Mouse (Mus musculus): ENCODE measurements around the gene Zap70. TPM values are rescaled to one million over a fixed set of nuclear protein-coding genes. Genes with fewer than 3 reads are reported as not detected.

Gene Zap70
- 100 to 1,000 TPM; 208 to 229 TPM for polyA plus RNA-seq (2017; shearing (Covaris generic))

GRCm38 (mm10) chr1:36761568-36761967 is at the start of gene Zap70:
Zap70 (plus strand) TSS chr1:36761798.

GRCm38 (mm10) chr1:36714311-36714710 is 47.3 kb upstream of the Zap70 start, which contains the start of gene Actr1b:
Actr1b (minus strand) TSS chr1:36714422.

Other genes with a start within 250 kb of the Zap70 start
- 10 to 100 TPM; 37.2 to 37.5 TPM for gene Cnnm3, start 249.9 kb upstream of the Zap70 start, polyA plus RNA-seq (2017; shearing (Covaris generic))
- gene Ankrd23, start 224.9 kb upstream of the Zap70 start, polyA plus RNA-seq (2017; shearing (Covaris generic)), result 10 to 100 TPM; 23.2 to 33.0 TPM
- 1 to 10 TPM in 1 of 2 experiments, not detected in 1; 2.4 TPM for gene Gm42417, start 222.4 kb upstream of the Zap70 start, polyA plus RNA-seq (2017; shearing (Covaris generic))
- gene Ankrd39, start 214.4 kb upstream of the Zap70 start, polyA plus RNA-seq (2017; shearing (Covaris generic)), result 10 to 100 TPM; 27.3 to 32.9 TPM
- gene Sema4c, start 203.4 kb upstream of the Zap70 start, polyA plus RNA-seq (2017; shearing (Covaris generic)), result 1 to 10 TPM; 1.4 to 2.0 TPM
- 1 to 10 TPM in 1 of 2 experiments, not detected in 1; 1.5 TPM for gene Fam178b, start 78.6 kb upstream of the Zap70 start, polyA plus RNA-seq (2017; shearing (Covaris generic))
- gene Cox5b, start 70.3 kb upstream of the Zap70 start, polyA plus RNA-seq (2017; shearing (Covaris generic)), result 100 to 1,000 TPM; 434 to 442 TPM
- not detected for gene 4933424G06Rik, start 51.6 kb upstream of the Zap70 start, polyA plus RNA-seq (2017; shearing (Covaris generic))
- gene Actr1b, start 47.4 kb upstream of the Zap70 start, polyA plus RNA-seq (2017; shearing (Covaris generic)), result 10 to 100 TPM; 48.0 to 50.5 TPM
- 10 to 100 TPM; 26.0 to 33.1 TPM for gene Tmem131, start 181.9 kb downstream of the Zap70 start, polyA plus RNA-seq (2017; shearing (Covaris generic))